Mouse (Mus musculus) G1E (cell line): Measurements from ENCODE around the gene Rnf149.

ENCODE experiments used
- CTCF ChIP-seq: IDR thresholded peaks from 2 replicates; pipeline ENCODE4 v1.5.1; 2012; ENCODE audit warnings: low read depth, low read length, inconsistent platforms, mixed read lengths
- GATA1 ChIP-seq: IDR thresholded peaks from 2 replicates; pipeline ENCODE4 v1.6.1; 2012; ENCODE audit warnings: borderline replicate concordance, low read length, inconsistent platforms, mixed read lengths
- GATA2 ChIP-seq: IDR thresholded peaks from 2 replicates; pipeline ENCODE4 v1.6.1; 2012; ENCODE audit warnings: low read depth, low read length, inconsistent platforms, borderline replicate concordance
- POLR2AphosphoS5 ChIP-seq: IDR thresholded peaks from 2 replicates; pipeline ENCODE4 v1.6.1; 2012; ENCODE audit warnings: low read depth, low read length, inconsistent platforms; ENCODE audit not compliant: insufficient replicate concordance
- TAL1 ChIP-seq: conservative IDR thresholded peaks from 2 replicates; pipeline ENCODE4 v1.6.1; 2012; ENCODE audit warnings: low read depth, low read length, inconsistent platforms, mixed read lengths

DNA sequence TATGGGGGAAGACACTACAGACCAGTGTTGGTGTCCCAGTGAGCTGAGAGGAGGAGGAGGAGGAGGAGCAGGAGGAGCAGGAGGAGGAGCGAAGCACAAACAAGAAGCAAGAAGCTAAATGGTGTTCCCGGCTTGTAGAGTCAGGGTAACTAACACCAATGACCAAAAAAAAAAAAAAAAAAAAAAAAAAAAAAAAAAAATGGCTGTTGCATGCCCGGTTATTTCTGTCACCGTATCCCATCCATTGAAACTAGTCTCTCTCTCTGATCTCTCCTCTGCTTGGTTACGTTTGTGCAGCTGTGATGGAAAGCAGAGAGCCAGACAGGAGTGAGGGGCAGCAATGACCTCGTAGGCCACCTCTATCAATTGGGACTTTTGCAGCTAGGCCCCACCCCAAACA, 38.3 kb upstream of the Rnf149 start:
- TF ChIP-seq CTCF: no peak
- TF ChIP-seq GATA1: no peak
- TF ChIP-seq TAL1: no peak
- TF ChIP-seq GATA2: no peak
- TF ChIP-seq POLR2AphosphoS5: no peak
